Mouse (Mus musculus): ENCODE data around the gene Fbn1. TPM values are rescaled to one million over a fixed set of nuclear protein-coding genes. Genes with fewer than 3 reads are reported as not detected.
A peak's percentile ranks its signal among the peaks of the same experiment; 100 is the strongest.

Fbn1 gene
- total and polyA plus RNA-seq, 2 experiments from 2014 or later, result 12.7 to 127 TPM

DNA sequence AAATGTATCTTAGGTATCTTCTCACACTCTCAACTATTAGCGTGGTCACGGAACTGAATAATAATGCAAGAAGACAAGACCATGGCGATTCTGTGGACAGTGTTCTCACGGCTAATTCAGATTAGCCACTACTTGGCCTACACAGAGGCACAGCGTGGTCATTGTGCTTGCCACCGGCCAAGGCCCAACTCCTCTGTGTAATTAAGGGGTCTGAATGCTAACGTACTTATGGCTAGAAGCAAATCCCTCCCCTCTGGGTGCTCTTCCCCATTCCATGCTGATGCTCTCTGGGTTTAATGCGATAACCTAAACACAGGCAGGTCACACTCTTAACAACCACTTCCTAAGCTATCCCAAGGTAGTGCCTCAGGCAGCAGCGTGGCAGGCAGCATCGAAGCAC is 132.5 kb downstream of the Fbn1 start:
- TF ChIP-seq EP300 (IDR thresholded peaks at IDR 0.05; ENCODE audit: low read depth), result no peak
- no peak for TF ChIP-seq CTCF (IDR thresholded peaks at IDR 0.05; ENCODE audit: low read depth)
- H3K36me3 ChIP-seq (replicated peaks; ENCODE audit: control insufficient read depth, insufficient read depth, low read length), result peaks cover 25% of the 10 kb centered on the region

DNA sequence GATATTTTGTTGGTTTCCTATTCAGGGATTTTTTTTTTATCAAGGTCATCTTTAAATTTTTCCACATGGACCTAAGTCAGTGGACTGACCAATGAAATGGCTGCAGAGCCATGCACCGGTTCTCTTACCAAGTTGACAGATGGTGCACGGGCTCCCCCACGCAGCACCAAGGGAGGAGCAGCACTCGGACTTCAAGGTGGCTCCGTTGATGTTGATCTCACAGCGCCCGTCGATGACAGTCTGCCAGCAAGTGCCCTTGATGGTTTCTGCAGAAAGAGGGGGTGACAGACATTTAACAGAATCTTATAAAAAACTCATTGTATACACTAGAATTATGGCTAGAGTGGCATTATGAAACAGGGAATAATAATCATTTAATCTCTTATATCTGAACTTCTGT is 138.1 kb downstream of the Fbn1 start:
- 88% methylated on average over 8 of the region's 8 CpGs for WGBS
- H3K27me3 ChIP-seq (ENCODE audit: control insufficient read depth, insufficient read depth, low read length), result no peaks in the 10 kb centered on the region
- no peak overlapping the region for H3K9ac ChIP-seq (replicated peaks; ENCODE audit: low read depth, low read length)
- no peak overlapping the region for H3K4me3 ChIP-seq (ENCODE audit: low read depth, low read length)
- DNase-seq (ENCODE audit: low spot score), result no peak
- H3K9me3 ChIP-seq (replicated peaks; ENCODE audit: control insufficient read depth, low read length), result no peaks in the 10 kb centered on the region
- H3K27ac ChIP-seq (ENCODE audit: low read depth), result no peak overlapping the region
- H3K36me3 ChIP-seq (replicated peaks; ENCODE audit: control insufficient read depth, insufficient read depth, low read length), result peaks cover 41% of the 10 kb centered on the region
- no peaks in the 10 kb centered on the region for H3K4me1 ChIP-seq (ENCODE audit: control insufficient read depth, insufficient read depth)
- no peak overlapping the region for H3K4me2 ChIP-seq (ENCODE audit: low read depth, low read length)
- no peak for TF ChIP-seq EP300 (IDR thresholded peaks at IDR 0.05; ENCODE audit: low read depth)
- TF ChIP-seq CTCF (IDR thresholded peaks at IDR 0.05; ENCODE audit: low read depth), result no peak
- ATAC-seq (ENCODE audit: insufficient read depth, low read depth), result no peak

More for the DNA sequence above, 132.5 kb downstream of the Fbn1 start:
- Histone ChIP-seq H3K27ac (ENCODE audit: low read depth) (no peak overlapping the region), H3K4me3 (ENCODE audit: low read depth, low read length) (no peak overlapping the region), H3K9ac (replicated peaks; ENCODE audit: low read depth, low read length) (no peak overlapping the region), H3K4me1 (ENCODE audit: control insufficient read depth, insufficient read depth) (no peaks in the 10 kb centered on the region), H3K27me3 (ENCODE audit: control insufficient read depth, insufficient read depth, low read length) (no peaks in the 10 kb centered on the region), H3K9me3 (replicated peaks; ENCODE audit: control insufficient read depth, low read length) (no peaks in the 10 kb centered on the region), H3K4me2 (ENCODE audit: low read depth, low read length) (no peak overlapping the region)
- no peak for ATAC-seq (ENCODE audit: insufficient read depth, low read depth)
- no peak for DNase-seq (ENCODE audit: low spot score)
- WGBS, result 90% methylated on average over 10 of the region's 10 CpGs

DNA sequence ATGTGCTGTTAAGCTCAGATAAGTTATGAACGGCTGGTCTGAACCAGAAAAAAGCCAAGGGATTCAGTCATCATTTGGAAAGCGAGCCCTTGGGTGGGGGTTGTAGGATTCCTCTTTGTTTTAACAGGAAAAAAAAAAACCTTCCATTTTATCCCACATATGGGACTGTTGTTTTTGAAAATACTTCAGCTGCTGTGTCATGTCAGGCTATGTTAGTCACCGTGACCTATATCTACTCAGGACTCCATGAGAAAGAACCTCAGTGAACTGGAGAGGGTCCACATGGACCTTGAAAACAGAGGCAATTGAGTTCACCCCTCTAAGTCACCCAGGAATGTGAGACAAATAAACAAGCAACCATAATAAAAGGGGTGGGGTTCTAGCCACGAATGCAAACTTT is 139.2 kb downstream of the Fbn1 start:
- peaks cover 41% of the 10 kb centered on the region for H3K36me3 ChIP-seq (replicated peaks; ENCODE audit: control insufficient read depth, insufficient read depth, low read length)
- H3K4me1 ChIP-seq (ENCODE audit: control insufficient read depth, insufficient read depth), result no peaks in the 10 kb centered on the region
- peak; percentile 30 for DNase-seq (ENCODE audit: low spot score)
- H3K9me3 ChIP-seq (replicated peaks; ENCODE audit: control insufficient read depth, low read length), result no peaks in the 10 kb centered on the region
- H3K27ac ChIP-seq (ENCODE audit: low read depth), result peak overlapping the region; percentile 67
- no peak overlapping the region for H3K4me3 ChIP-seq (ENCODE audit: low read depth, low read length)
- TF ChIP-seq EP300 (IDR thresholded peaks at IDR 0.05; ENCODE audit: low read depth), result no peak
- no peak for TF ChIP-seq CTCF (IDR thresholded peaks at IDR 0.05; ENCODE audit: low read depth)
- peak; percentile 53; the same call in 1 of the 2 replicates for ATAC-seq (ENCODE audit: insufficient read depth, low read depth)
- whole genome bisulfite sequencing, result 63% methylated on average over 4 of the region's 4 CpGs
- H3K9ac ChIP-seq (replicated peaks; ENCODE audit: low read depth, low read length), result no peak overlapping the region
- H3K4me2 ChIP-seq (ENCODE audit: low read depth, low read length), result no peak overlapping the region
- no peaks in the 10 kb centered on the region for H3K27me3 ChIP-seq (ENCODE audit: control insufficient read depth, insufficient read depth, low read length)

DNA sequence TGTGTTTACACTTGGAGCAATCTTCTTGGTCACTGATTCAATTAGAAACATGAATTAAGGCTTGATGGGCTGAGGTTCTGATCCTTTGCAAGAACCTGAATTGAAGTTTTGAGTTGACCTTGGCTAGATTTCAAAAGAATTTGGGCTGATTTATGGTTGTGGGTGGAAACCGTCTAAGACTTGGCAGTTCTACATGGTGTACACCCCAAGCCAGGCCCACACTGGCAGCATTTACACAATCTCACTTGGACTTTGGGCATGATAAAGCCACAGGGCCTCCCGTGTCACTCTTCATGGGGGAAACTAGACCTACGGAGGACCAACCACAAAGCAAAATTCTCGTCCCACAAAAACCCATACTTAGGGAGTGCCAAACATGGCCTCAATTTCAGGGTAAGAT is 146.1 kb downstream of the Fbn1 start:
- no peak for ATAC-seq (ENCODE audit: insufficient read depth, low read depth)
- WGBS, result 72% methylated on average over 4 of the region's 4 CpGs

DNA sequence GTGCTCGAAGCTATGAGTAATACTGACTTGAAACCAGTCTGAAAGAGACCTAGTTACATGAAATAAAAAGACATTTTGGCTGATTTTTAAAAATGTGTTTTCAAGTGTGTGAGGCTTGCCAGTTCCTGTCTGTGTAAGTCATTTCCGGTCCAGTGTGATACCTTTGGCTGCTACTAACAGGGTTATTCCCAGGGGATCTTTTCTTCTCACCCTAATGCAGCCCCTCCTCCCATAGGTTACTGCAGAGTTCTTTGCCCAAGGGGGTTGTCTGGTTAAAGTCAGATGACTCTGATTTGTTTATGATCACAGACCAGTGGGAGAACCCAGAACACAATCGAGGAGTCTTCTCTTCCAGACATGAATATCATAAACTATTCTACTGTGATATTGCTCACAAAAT is 151.3 kb downstream of the Fbn1 start:
- TF ChIP-seq CTCF (IDR thresholded peaks at IDR 0.05; ENCODE audit: low read depth) (no peak), EP300 (IDR thresholded peaks at IDR 0.05; ENCODE audit: low read depth) (no peak)
- H3K9me3 ChIP-seq (replicated peaks; ENCODE audit: control insufficient read depth, low read length), result no peaks in the 10 kb centered on the region
- H3K4me2 ChIP-seq (ENCODE audit: low read depth, low read length), result no peak overlapping the region
- H3K27ac ChIP-seq (ENCODE audit: low read depth), result peak overlapping the region; percentile 52
- H3K27me3 ChIP-seq (ENCODE audit: control insufficient read depth, insufficient read depth, low read length), result no peaks in the 10 kb centered on the region
- no peak overlapping the region for H3K9ac ChIP-seq (replicated peaks; ENCODE audit: low read depth, low read length)
- 0 out of 2 replicates have a peak, but pooled peaks cover 9% of the 10 kb centered on the region for H3K36me3 ChIP-seq (replicated peaks; ENCODE audit: control insufficient read depth, insufficient read depth, low read length)
- H3K4me3 ChIP-seq (ENCODE audit: low read depth, low read length), result no peak overlapping the region
- DNase-seq (ENCODE audit: low spot score), result peak; percentile 46
- peaks cover 18% of the 10 kb centered on the region for H3K4me1 ChIP-seq (ENCODE audit: control insufficient read depth, insufficient read depth)
- peak; percentile 34 for ATAC-seq (ENCODE audit: insufficient read depth, low read depth)
- 50% methylated on average over 3 of the region's 3 CpGs for WGBS

More for the DNA sequence above, 146.1 kb downstream of the Fbn1 start:
- Histone ChIP-seq H3K4me3 (ENCODE audit: low read depth, low read length) (no peak overlapping the region), H3K36me3 (replicated peaks; ENCODE audit: control insufficient read depth, insufficient read depth, low read length) (peaks cover 33% of the 10 kb centered on the region), H3K27ac (ENCODE audit: low read depth) (no peak overlapping the region), H3K27me3 (ENCODE audit: control insufficient read depth, insufficient read depth, low read length) (no peaks in the 10 kb centered on the region), H3K9me3 (replicated peaks; ENCODE audit: control insufficient read depth, low read length) (no peaks in the 10 kb centered on the region), H3K9ac (replicated peaks; ENCODE audit: low read depth, low read length) (no peak overlapping the region), H3K4me1 (ENCODE audit: control insufficient read depth, insufficient read depth) (0 out of 2 replicates have a peak, but pooled peaks cover under 1% of the 10 kb centered on the region), H3K4me2 (ENCODE audit: low read depth, low read length) (no peak overlapping the region)
- no peak for TF ChIP-seq EP300 (IDR thresholded peaks at IDR 0.05; ENCODE audit: low read depth)
- TF ChIP-seq CTCF (IDR thresholded peaks at IDR 0.05; ENCODE audit: low read depth), result no peak
- no peak for DNase-seq (ENCODE audit: low spot score)

DNA sequence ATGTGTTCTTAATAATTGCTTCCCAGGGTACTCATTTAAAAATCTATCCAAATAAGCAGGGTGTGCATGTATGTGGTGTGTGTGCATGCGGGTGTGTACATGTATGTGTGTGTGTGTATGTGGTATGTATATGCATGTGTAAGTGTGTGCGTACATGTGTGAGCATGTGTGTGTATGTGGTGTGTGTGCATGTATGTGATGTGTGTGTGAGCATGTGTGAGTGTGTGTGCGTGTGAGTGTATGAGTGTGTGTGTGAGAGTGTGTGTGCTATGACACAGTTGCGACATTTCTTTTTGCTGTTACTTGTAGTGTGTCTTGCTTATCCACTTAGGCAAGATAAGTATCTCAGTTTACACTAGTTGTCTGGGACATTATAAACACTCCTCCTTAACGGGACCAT is 151.7 kb downstream of the Fbn1 start:
- ATAC-seq (ENCODE audit: insufficient read depth, low read depth) (no peak; the same call in none of the 2 replicates), DNase-seq (ENCODE audit: low spot score) (no peak)
- Histone ChIP-seq H3K27me3 (ENCODE audit: control insufficient read depth, insufficient read depth, low read length) (no peaks in the 10 kb centered on the region), H3K4me2 (ENCODE audit: low read depth, low read length) (no peak overlapping the region), H3K27ac (ENCODE audit: low read depth) (peak overlapping the region; percentile 52), H3K9me3 (replicated peaks; ENCODE audit: control insufficient read depth, low read length) (no peaks in the 10 kb centered on the region), H3K9ac (replicated peaks; ENCODE audit: low read depth, low read length) (no peak overlapping the region), H3K4me3 (ENCODE audit: low read depth, low read length) (no peak overlapping the region), H3K36me3 (replicated peaks; ENCODE audit: control insufficient read depth, insufficient read depth, low read length) (peaks cover 8% of the 10 kb centered on the region; the same call in 1 of the 2 replicates), H3K4me1 (ENCODE audit: control insufficient read depth, insufficient read depth) (peaks cover 18% of the 10 kb centered on the region)
- WGBS, result 68% methylated on average over 5 of the region's 5 CpGs
- TF ChIP-seq EP300 (IDR thresholded peaks at IDR 0.05; ENCODE audit: low read depth), result no peak
- TF ChIP-seq CTCF (IDR thresholded peaks at IDR 0.05; ENCODE audit: low read depth), result no peak
